Mouse (Mus musculus) stomach, embryonic 16.5 days (tissue): ENCODE measurements around the gene Gtf2ird1. TPM values are rescaled to one million over a fixed set of nuclear protein-coding genes. Genes with fewer than 3 reads are reported as not detected.

Source experiments
- ATAC-seq: fragments of 200-750 bp; cut with Nextera tagmentation; 2 replicates; pipeline ENCODE4 v1.8.0; 2017; ENCODE audit warnings: moderate number of reproducible peaks, moderate TSS enrichment; ENCODE audit not compliant: insufficient read depth, low FRiP score
- H3K27ac ChIP-seq: fragments of 300-500 bp; sonication (generic); 2 replicates; pipeline ENCODE4 v1.5.1; 2014; ENCODE audit warnings: low read length
- H3K27me3 ChIP-seq: fragments of 300-500 bp; sonication (generic); 2 replicates; pipeline ENCODE4 v1.6.1; 2014; ENCODE audit warnings: low read length, control low read depth, mixed read lengths; ENCODE audit not compliant: control insufficient read depth, insufficient read depth
- H3K36me3 ChIP-seq: fragments of 300-500 bp; sonication (generic); 2 replicates; pipeline ENCODE4 v1.6.1; 2014; ENCODE audit warnings: low read length; ENCODE audit not compliant: control insufficient read depth, insufficient read depth
- H3K4me1 ChIP-seq: fragments of 300-500 bp; sonication (generic); 2 replicates; pipeline ENCODE4 v1.6.1; 2014; ENCODE audit warnings: low read length, control low read depth, mixed read lengths; ENCODE audit not compliant: control insufficient read depth, insufficient read depth
- H3K4me2 ChIP-seq: fragments of 300-500 bp; sonication (generic); 2 replicates; pipeline ENCODE4 v1.6.1; 2014; ENCODE audit warnings: low read depth, low read length, mixed read lengths
- H3K4me3 ChIP-seq: fragments of 300-500 bp; sonication (generic); replicated peaks from 2 replicates; pipeline ENCODE4 v1.5.1; 2014; ENCODE audit warnings: mild to moderate bottlenecking, low read length
- H3K9ac ChIP-seq: fragments of 300-500 bp; sonication (generic); 2 replicates; pipeline ENCODE4 v1.6.1; 2014; ENCODE audit warnings: low read length
- H3K9me3 ChIP-seq: fragments of 300-500 bp; sonication (generic); replicated peaks from 2 replicates; pipeline ENCODE4 v1.6.1; 2016; ENCODE audit warnings: low read length, control low read depth; ENCODE audit not compliant: control insufficient read depth
- WGBS: fragments of 180-500 bp; shearing (Covaris S2); extraction: QIAGEN DNeasy Blood & Tissue Kit; methylation state at CpG from one replicate; pipeline ENCODE4 v1.1.7; 2014; 5-methylcytosine and 5-hydroxymethylcytosine counted together
- polyA plus RNA-seq: library from polyadenylated mRNA; unstranded; fragments of >200 nt; fragmentation: Nextera tagmentation; extraction: Ambion mirVana; gene quantifications from 2 replicates; pipeline ENCODE4 v1.2.1, GENCODE M21; 2015

Gtf2ird1 gene
- polyA plus RNA-seq, 1 experiment from 2014 or later: 75.0 TPM

DNA sequence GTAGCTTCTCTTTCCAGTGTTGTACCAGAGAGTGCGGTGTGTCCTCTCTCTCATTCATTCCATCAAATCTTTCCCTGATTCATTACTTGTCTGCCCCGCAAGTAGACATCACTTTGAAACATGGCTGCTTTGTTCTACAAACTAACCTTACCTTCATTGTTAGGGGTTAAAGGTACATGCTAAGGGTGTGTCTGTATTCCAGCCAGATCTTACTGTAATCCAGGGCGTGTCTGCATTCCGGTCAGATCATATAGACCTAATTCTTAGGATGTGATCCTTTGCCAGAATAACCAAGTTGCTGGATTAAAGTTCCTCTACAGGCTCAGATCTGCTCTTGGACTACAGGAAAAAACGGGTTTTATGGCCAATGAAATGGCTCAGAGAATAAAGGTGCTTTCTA, 36.8 kb downstream of the Gtf2ird1 start:
- WGBS: 74% methylated on average over 5 of the region's 5 CpGs
- H3K4me3 ChIP-seq: no peak overlapping the region
- no peaks in the 10 kb centered on the region for H3K27me3 ChIP-seq
- peaks cover 21% of the 10 kb centered on the region for H3K36me3 ChIP-seq
- peaks cover 6% of the 10 kb centered on the region; the same call in 1 of the 2 replicates for H3K9me3 ChIP-seq
- no peak overlapping the region for H3K9ac ChIP-seq
- peak overlapping the region; percentile 93 for H3K27ac ChIP-seq
- no peak overlapping the region for H3K4me2 ChIP-seq
- H3K4me1 ChIP-seq: peaks cover 10% of the 10 kb centered on the region
- no peak for ATAC-seq

GRCm38 (mm10) chr5:134418315-134419074, 38.0 kb downstream of the Gtf2ird1 start:
- Histone ChIP-seq H3K4me2 (no peak overlapping the region), H3K36me3 (peaks cover 30% of the 10 kb centered on the region), H3K27me3 (no peaks in the 10 kb centered on the region), H3K4me1 (peaks cover 10% of the 10 kb centered on the region), H3K27ac (peak overlapping the region; percentile 93), H3K9ac (peak overlapping the region; percentile 40; the same call in 1 of the 2 replicates), H3K9me3 (peaks cover 6% of the 10 kb centered on the region; the same call in 1 of the 2 replicates), H3K4me3 (no peak overlapping the region)
- WGBS: 62% methylated on average over 6 of the region's 6 CpGs
- ATAC-seq: peak; percentile 88

DNA sequence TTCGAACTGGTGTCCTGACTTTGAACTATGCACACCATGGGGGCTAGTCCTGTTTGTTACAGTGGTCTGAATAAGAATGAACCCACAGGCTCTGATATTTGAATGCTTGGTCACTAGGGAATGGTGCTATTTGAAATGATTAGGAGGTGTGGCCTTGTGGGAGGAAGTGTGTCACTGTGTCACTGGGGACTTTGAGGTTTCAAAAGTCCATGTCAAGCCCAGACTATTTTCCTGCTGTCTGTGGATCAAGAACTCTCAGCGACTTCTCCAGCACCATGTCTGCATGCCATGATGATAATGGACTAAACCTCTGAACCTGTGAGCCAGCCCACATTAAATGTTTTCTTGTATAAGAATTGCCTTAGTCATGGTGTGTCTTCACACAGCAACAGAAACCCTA, 44.2 kb downstream of the Gtf2ird1 start:
- Histone ChIP-seq H3K27ac (no peak overlapping the region), H3K4me1 (no peaks in the 10 kb centered on the region), H3K27me3 (no peaks in the 10 kb centered on the region), H3K36me3 (peaks cover 63% of the 10 kb centered on the region), H3K4me3 (no peak overlapping the region), H3K9ac (no peak overlapping the region), H3K9me3 (peaks cover under 1% of the 10 kb centered on the region; the same call in 1 of the 2 replicates), H3K4me2 (no peak overlapping the region)
- ATAC-seq: no peak
- 88% methylated on average over 2 of the region's 2 CpGs for WGBS

- H3K36me3 ChIP-seq: peaks cover 69% of the 10 kb centered on the region
- H3K9me3 ChIP-seq: no peaks in the 10 kb centered on the region
- H3K27ac ChIP-seq: no peak overlapping the region
- no peak overlapping the region for H3K9ac ChIP-seq
- H3K4me3 ChIP-seq: no peak overlapping the region
- H3K4me2 ChIP-seq: no peak overlapping the region
- 95% methylated on average over 7 of the region's 7 CpGs for WGBS
- no peaks in the 10 kb centered on the region for H3K27me3 ChIP-seq
- ATAC-seq: peak; percentile 43; the same call in 1 of the 2 replicates
- no peaks in the 10 kb centered on the region for H3K4me1 ChIP-seq
Measured at GRCm38 (mm10) chr5:134410307-134410836, 46.1 kb downstream of the Gtf2ird1 start.

DNA sequence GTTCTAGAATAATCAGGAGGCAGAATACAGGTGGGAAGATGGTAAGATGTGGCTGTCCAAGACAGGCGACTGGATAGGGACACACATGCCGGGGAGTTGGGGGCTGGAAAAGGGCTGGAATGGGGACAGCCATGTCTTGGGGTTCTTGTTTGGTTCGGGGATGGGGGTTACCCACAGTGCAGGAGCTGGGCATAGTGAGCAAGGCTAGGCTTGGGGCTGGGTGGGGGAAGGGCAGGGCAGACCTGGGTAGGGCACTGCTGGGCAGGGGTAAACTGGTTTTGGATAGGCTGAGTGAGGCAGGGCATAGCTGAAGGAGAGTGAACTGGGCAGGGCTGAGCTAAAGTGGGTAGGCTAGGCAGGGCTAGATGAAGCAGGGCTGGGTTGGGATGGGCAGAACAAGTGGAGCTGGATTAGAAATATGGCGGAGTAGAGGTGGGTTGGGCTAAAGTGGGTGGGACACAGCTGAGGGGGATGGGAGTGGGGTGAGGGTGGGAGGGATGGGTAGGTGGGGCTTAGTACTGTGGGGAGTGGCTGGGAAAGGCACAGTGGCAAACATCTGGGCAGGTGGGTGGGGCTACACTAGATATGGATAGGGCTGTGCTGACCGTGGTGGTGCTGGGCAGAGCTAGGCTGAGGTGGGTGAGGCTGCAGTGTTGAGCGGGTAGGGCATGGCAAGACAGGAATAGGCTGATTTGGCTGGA, 46.8 kb downstream of the Gtf2ird1 start:
- Histone ChIP-seq H3K27me3 (no peaks in the 10 kb centered on the region), H3K9me3 (no peaks in the 10 kb centered on the region), H3K27ac (no peak overlapping the region), H3K4me2 (no peak overlapping the region), H3K4me3 (no peak overlapping the region), H3K4me1 (no peaks in the 10 kb centered on the region), H3K9ac (no peak overlapping the region), H3K36me3 (peaks cover 69% of the 10 kb centered on the region)
- 86% methylated on average over 6 of the region's 6 CpGs for WGBS
- peak; percentile 85 for ATAC-seq

DNA sequence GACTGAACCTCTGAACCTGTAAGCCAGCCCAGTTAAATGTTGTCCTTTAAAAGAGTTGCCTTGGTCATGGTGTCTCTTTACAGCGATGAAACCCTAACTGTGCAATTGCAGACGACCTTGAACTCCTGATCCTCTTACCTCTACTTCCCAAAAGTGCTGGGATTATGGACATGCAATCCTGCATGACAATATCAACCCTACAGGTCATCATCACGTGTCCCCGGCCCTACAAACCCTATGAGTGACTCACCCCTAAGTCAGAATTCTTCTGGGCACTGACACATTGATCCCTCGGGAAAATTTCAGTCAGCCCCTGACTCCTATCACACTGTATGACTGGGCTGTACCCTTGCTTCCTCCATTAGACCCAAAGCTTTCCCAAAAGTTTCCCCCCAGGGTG, 48.4 kb downstream of the Gtf2ird1 start:
- Histone ChIP-seq H3K27me3 (no peaks in the 10 kb centered on the region), H3K27ac (no peak overlapping the region), H3K9ac (no peak overlapping the region), H3K4me3 (no peak overlapping the region), H3K36me3 (peaks cover 75% of the 10 kb centered on the region), H3K4me2 (no peak overlapping the region), H3K9me3 (no peaks in the 10 kb centered on the region), H3K4me1 (no peaks in the 10 kb centered on the region)
- WGBS: 87% methylated on average over 5 of the region's 5 CpGs
- no peak for ATAC-seq

GRCm38 (mm10) chr5:134401841-134402240, 54.7 kb downstream of the Gtf2ird1 start:
- H3K27ac ChIP-seq: no peak overlapping the region
- H3K4me3 ChIP-seq: no peak overlapping the region
- 96% methylated on average over 18 of the region's 18 CpGs for WGBS
- H3K36me3 ChIP-seq: peaks cover 68% of the 10 kb centered on the region
- H3K9me3 ChIP-seq: no peaks in the 10 kb centered on the region
- H3K9ac ChIP-seq: no peak overlapping the region
- H3K4me2 ChIP-seq: no peak overlapping the region
- no peaks in the 10 kb centered on the region for H3K27me3 ChIP-seq
- no peaks in the 10 kb centered on the region for H3K4me1 ChIP-seq
- ATAC-seq: no peak

DNA sequence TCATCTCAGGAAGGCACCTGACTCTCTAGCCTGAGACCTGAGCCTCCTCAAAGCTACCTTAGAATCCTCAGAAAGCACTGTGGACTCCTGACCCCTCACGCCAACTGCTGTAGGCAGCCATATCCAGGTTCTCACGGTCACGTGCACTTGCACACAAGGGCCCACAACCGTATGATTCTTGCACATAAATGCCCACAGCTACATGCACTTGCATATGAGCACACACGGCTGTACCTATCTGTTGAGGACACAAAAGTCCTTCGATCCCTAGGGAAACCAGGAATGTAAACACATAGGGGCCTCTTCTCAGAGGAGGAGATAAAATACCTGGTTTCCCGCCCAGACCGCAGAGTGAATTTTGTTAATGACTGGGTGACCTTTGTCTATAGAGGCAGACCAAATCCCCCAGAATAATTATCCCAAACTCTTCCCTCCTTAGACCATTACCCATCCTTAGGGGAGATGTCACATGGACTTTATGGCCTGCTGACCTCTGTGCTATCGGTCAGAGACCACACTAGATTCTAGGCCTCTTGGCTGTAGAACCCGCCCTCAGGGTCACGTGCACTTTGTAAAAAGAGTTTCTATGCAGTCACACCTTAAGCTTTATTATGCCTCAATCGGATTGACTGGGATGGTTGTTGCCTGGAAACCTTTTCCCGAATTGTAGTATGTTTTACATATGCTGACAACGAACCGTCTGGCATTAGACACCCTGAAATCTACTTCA, 58.9 kb downstream of the Gtf2ird1 start:
- no peaks in the 10 kb centered on the region for H3K27me3 ChIP-seq
- peaks cover 39% of the 10 kb centered on the region for H3K36me3 ChIP-seq
- H3K27ac ChIP-seq: no peak overlapping the region
- ATAC-seq: no peak
- H3K4me3 ChIP-seq: no peak overlapping the region
- no peak overlapping the region for H3K9ac ChIP-seq
- H3K4me1 ChIP-seq: no peaks in the 10 kb centered on the region
- H3K9me3 ChIP-seq: no peaks in the 10 kb centered on the region
- 77% methylated on average over 15 of the region's 15 CpGs for WGBS
- no peak overlapping the region for H3K4me2 ChIP-seq
